Mouse (Mus musculus) layer of hippocampus, adult 2 months (tissue): ENCODE data around the gene Efcab1. TPM values are rescaled to one million over a fixed set of nuclear protein-coding genes. Genes with fewer than 3 reads are reported as not detected.
"Not testable (repeated sequence)": the region's sequence is repeated elsewhere in the genome, so short reads cannot be mapped to it uniquely, and the experiment has no call there.

Experiments used
- DNase-seq, 2 experiments: peaks; one replicate each; pipeline ENCODE4 v3.0.0; 2022; ENCODE audit warnings: low spot score in 2 of 2
- H3K27ac ChIP-seq: fragments of 200-600 bp; 2 replicates; pipeline ENCODE4 v1.8.1; 2022
- H3K4me3 ChIP-seq: fragments of 200-600 bp; 2 replicates; pipeline ENCODE4 v1.8.1; 2022; ENCODE audit warnings: mild to moderate bottlenecking
- CTCF ChIP-seq: fragments of 200-600 bp; conservative IDR thresholded peaks from 2 replicates; pipeline ENCODE4 v1.8.1; 2022; ENCODE audit warnings: antibody characterized with exemption, mild to moderate bottlenecking, moderate library complexity
- total RNA-seq, 2 experiments: library from RNA; stranded (reverse); gene quantifications; 2 replicates each; pipeline ENCODE4 v1.2.3; 2021

Efcab1 gene
- total RNA-seq, 2 experiments from 2014 or later = 6.3 to 6.5 TPM

GRCm38 (mm10) chr16:14943530-14943929, 37.1 kb downstream of the Efcab1 start:
- Histone ChIP-seq H3K27ac (no peak overlapping the region), H3K4me3 (no peak overlapping the region)
- no peak for DNase-seq
- no peak for TF ChIP-seq CTCF

- DNase-seq, H3K27ac ChIP-seq, H3K4me3 ChIP-seq: not testable (repeated sequence)
Measured at GRCm38 (mm10) chr16:14947561-14947960, 41.2 kb downstream of the Efcab1 start.

- no peak for TF ChIP-seq CTCF
- no peak for DNase-seq
- Histone ChIP-seq H3K27ac (no peak overlapping the region), H3K4me3 (no peak overlapping the region)
Measured at GRCm38 (mm10) chr16:14951894-14952293, 45.5 kb downstream of the Efcab1 start.

GRCm38 (mm10) chr16:14959743-14960142, 53.3 kb downstream of the Efcab1 start:
- no peak overlapping the region for H3K4me3 ChIP-seq
- DNase-seq = no peak
- TF ChIP-seq CTCF = peak; percentile 33
- no peak overlapping the region for H3K27ac ChIP-seq

- TF ChIP-seq CTCF = no peak
- DNase-seq = no peak
- H3K4me3 ChIP-seq = no peak overlapping the region
- H3K27ac ChIP-seq = no peak overlapping the region
Measured at GRCm38 (mm10) chr16:14973696-14974095, 67.3 kb downstream of the Efcab1 start.

- DNase-seq = no peak
- Histone ChIP-seq H3K27ac (no peak overlapping the region), H3K4me3 (no peak overlapping the region)
- TF ChIP-seq CTCF = no peak
Measured at GRCm38 (mm10) chr16:14979228-14979627, 72.8 kb downstream of the Efcab1 start.

GRCm38 (mm10) chr16:14989614-14990268, 83.3 kb downstream of the Efcab1 start:
- no peak for DNase-seq
- TF ChIP-seq CTCF = no peak
- Histone ChIP-seq H3K4me3 (no peak overlapping the region), H3K27ac (no peak overlapping the region)

GRCm38 (mm10) chr16:14991001-14991400, 84.6 kb downstream of the Efcab1 start:
- no peak for TF ChIP-seq CTCF
- DNase-seq = no peak
- H3K4me3 ChIP-seq = no peak overlapping the region
- H3K27ac ChIP-seq = no peak overlapping the region

- 0 out of 2 replicates have a peak, but pooled peaks have one; percentile 9 for TF ChIP-seq CTCF
- DNase-seq = no peak
- no peak overlapping the region for H3K27ac ChIP-seq
- no peak overlapping the region for H3K4me3 ChIP-seq
Measured at GRCm38 (mm10) chr16:14992461-14993107, 86.2 kb downstream of the Efcab1 start.

GRCm38 (mm10) chr16:15014724-15015123, 108.3 kb downstream of the Efcab1 start:
- no peak for TF ChIP-seq CTCF
- DNase-seq = no peak
- Histone ChIP-seq H3K4me3 (no peak overlapping the region), H3K27ac (no peak overlapping the region)
